Mouse (Mus musculus) spleen, postnatal 36 days (tissue): Measurements from ENCODE around the gene Ptpn18.
"Not testable (repeated sequence)": the region's sequence is repeated elsewhere in the genome, so short reads cannot be mapped to it uniquely, and the experiment has no call there.

ENCODE experiments used
- DNase-seq, 2 experiments: peaks; one replicate each; pipeline ENCODE4 v3.0.0; 2022; ENCODE audit warnings: low spot score in 2 of 2, mixed read lengths in 1 of 2

The Ptpn18 gene

GRCm38 (mm10) chr1:34516595-34516994, 57.0 kb downstream of the Ptpn18 start:
- no peak for DNase-seq

GRCm38 (mm10) chr1:34517297-34517696, 57.7 kb downstream of the Ptpn18 start:
- DNase-seq, result not testable (repeated sequence)

- DNase-seq, result not testable (repeated sequence)
Measured at GRCm38 (mm10) chr1:34517797-34518196, 58.2 kb downstream of the Ptpn18 start.

- DNase-seq, result no peak
Measured at GRCm38 (mm10) chr1:34518259-34518658, 58.7 kb downstream of the Ptpn18 start.

- DNase-seq, result no peak
Measured at GRCm38 (mm10) chr1:34522205-34522849, 62.8 kb downstream of the Ptpn18 start.

- DNase-seq, result no peak
Measured at GRCm38 (mm10) chr1:34522850-34523244, 63.3 kb downstream of the Ptpn18 start.

GRCm38 (mm10) chr1:34523647-34524046, 64.1 kb downstream of the Ptpn18 start:
- no peak for DNase-seq
